Mouse (Mus musculus) MEL (cell line): ENCODE measurements at regions not wholly inside any gene's neighbourhood (a gene's known extent, or its start where the extent isn't known, plus 50 kb on each side); places are given as distances from the start of the nearest gene placed in this dataset.

ENCODE experiments used
- DNase-seq: peaks from one replicate; pipeline ENCODE4 v3.0.0; 2011; ENCODE audit warnings: low read depth, low spot score
- H3K27ac ChIP-seq: 2 replicates; pipeline ENCODE4 v1.5.1; 2012; ENCODE audit warnings: low read depth, mild to moderate bottlenecking, control low read depth, low read length, moderate library complexity; ENCODE audit not compliant: control insufficient read depth
- H3K27me3 ChIP-seq, 2 experiments: fragments of 150-350 bp in 1 of 2; sonication (generic) in 1 of 2; 2 replicates each; pipeline ENCODE4 v1.6.1; 2012; ENCODE audit warnings: low read length in 2 of 2, mild to moderate bottlenecking in 2 of 2, improper control_type of control experiment in 1 of 2, moderate library complexity in 1 of 2; ENCODE audit not compliant: insufficient read depth in 2 of 2, control insufficient read depth in 1 of 2
- H3K36me3 ChIP-seq, 2 experiments: 2 replicates each; pipeline ENCODE4 v1.6.1; 2012 to 2014; ENCODE audit warnings: low read length in 2 of 2, improper control_type of control experiment in 1 of 2, inconsistent platforms in 1 of 2, mild to moderate bottlenecking in 1 of 2; ENCODE audit not compliant: insufficient read depth in 2 of 2, control insufficient read depth in 1 of 2
- H3K4me1 ChIP-seq, 2 experiments: fragments of 150-350 bp in 1 of 2; sonication (generic) in 1 of 2; 2 replicates each; pipeline ENCODE4 v1.6.1; 2012; ENCODE audit warnings: low read length in 2 of 2, improper control_type of control experiment in 1 of 2, mild to moderate bottlenecking in 1 of 2; ENCODE audit not compliant: insufficient read depth in 2 of 2, control insufficient read depth in 1 of 2
- H3K4me3 ChIP-seq, 2 experiments: fragments of 150-350 bp in 1 of 2; sonication (generic) in 1 of 2; 2 replicates each; pipeline ENCODE4 v1.5.1; 2012; ENCODE audit warnings: low read depth in 2 of 2, low read length in 2 of 2, mild to moderate bottlenecking in 2 of 2, moderate library complexity in 2 of 2, control low read depth in 1 of 2, improper control_type of control experiment in 1 of 2; ENCODE audit not compliant: control insufficient read depth in 1 of 2, insufficient read depth in 1 of 2
- H3K79me2 ChIP-seq: 2 replicates; pipeline ENCODE4 v1.6.1; 2012; ENCODE audit warnings: mild to moderate bottlenecking, low read length, moderate library complexity; ENCODE audit not compliant: control insufficient read depth, poor library complexity, insufficient read depth
- H3K9ac ChIP-seq: 2 replicates; pipeline ENCODE4 v1.6.1; 2012; ENCODE audit warnings: low read depth, mild to moderate bottlenecking, control low read depth, low read length, moderate library complexity; ENCODE audit not compliant: control insufficient read depth, poor library complexity, severe bottlenecking
- H3K9me3 ChIP-seq: fragments of 150-350 bp; sonication (generic); replicated peaks from 2 replicates; pipeline ENCODE4 v1.6.1; 2012; ENCODE audit warnings: mild to moderate bottlenecking, low read length, improper control_type of control experiment, moderate library complexity; ENCODE audit not compliant: insufficient read depth
- E2F4 ChIP-seq: IDR thresholded peaks from 2 replicates; pipeline ENCODE4 v1.6.1; 2011; ENCODE audit warnings: low read depth, low read length, improper control_type of control experiment, borderline replicate concordance
- GABPA ChIP-seq: IDR thresholded peaks from 2 replicates; pipeline ENCODE4 v1.6.1; 2012; ENCODE audit warnings: low read depth, mild to moderate bottlenecking, inconsistent platforms, low read length, improper control_type of control experiment, moderate library complexity
- HCFC1 ChIP-seq: IDR thresholded peaks from 2 replicates; pipeline ENCODE4 v1.6.1; 2012; ENCODE audit warnings: low read depth, mild to moderate bottlenecking, inconsistent platforms, low read length, improper control_type of control experiment, moderate library complexity
- JUND ChIP-seq: IDR thresholded peaks from 2 replicates; pipeline ENCODE4 v1.6.1; 2011; ENCODE audit warnings: low read depth, mild to moderate bottlenecking, improper control_type of control experiment, low read length
- KAT2A ChIP-seq: conservative IDR thresholded peaks from 2 replicates; pipeline ENCODE4 v1.6.1; 2012; ENCODE audit warnings: low read depth, low read length, improper control_type of control experiment, inconsistent platforms
- MAZ ChIP-seq: IDR thresholded peaks from 2 replicates; pipeline ENCODE4 v1.6.1; 2012; ENCODE audit warnings: low read depth, mild to moderate bottlenecking, inconsistent platforms, low read length, improper control_type of control experiment
- MEF2A ChIP-seq: IDR thresholded peaks from 2 replicates; pipeline ENCODE4 v1.6.1; 2014; ENCODE audit warnings: low read depth, mild to moderate bottlenecking, inconsistent platforms, low read length, improper control_type of control experiment; ENCODE audit not compliant: poor library complexity, insufficient replicate concordance, severe bottlenecking; ENCODE audit errors: extremely low read depth
- MXI1 ChIP-seq: IDR thresholded peaks from 2 replicates; pipeline ENCODE4 v1.6.1; 2011; ENCODE audit warnings: mild to moderate bottlenecking, low read depth, low read length, improper control_type of control experiment
- MYC ChIP-seq: IDR thresholded peaks from 2 replicates; pipeline ENCODE4 v1.6.1; 2011; ENCODE audit warnings: low read depth, mild to moderate bottlenecking, low read length, improper control_type of control experiment, moderate library complexity
- NRF1 ChIP-seq: IDR thresholded peaks from 2 replicates; pipeline ENCODE4 v1.6.1; 2014; ENCODE audit warnings: low read depth, mild to moderate bottlenecking, inconsistent platforms, low read length, improper control_type of control experiment, moderate library complexity; ENCODE audit not compliant: poor library complexity, insufficient read depth, severe bottlenecking
- POLR2A ChIP-seq, 2 experiments: IDR thresholded peaks; 2 replicates each; pipeline ENCODE4 v1.6.1; 2011 to 2012; ENCODE audit warnings: low read length in 2 of 2, mild to moderate bottlenecking in 2 of 2, control low read depth in 1 of 2, improper control_type of control experiment in 1 of 2, low read depth in 1 of 2, moderate library complexity in 1 of 2; ENCODE audit not compliant: control insufficient read depth in 1 of 2, insufficient read depth in 1 of 2, poor library complexity in 1 of 2
- POLR2AphosphoS5 ChIP-seq: IDR thresholded peaks from 2 replicates; pipeline ENCODE4 v1.6.1; 2012; ENCODE audit warnings: low read depth, borderline replicate concordance, mild to moderate bottlenecking, inconsistent platforms, low read length, moderate library complexity, mixed read lengths
- RCOR1 ChIP-seq: IDR thresholded peaks from 2 replicates; pipeline ENCODE4 v1.6.1; 2012; ENCODE audit warnings: low read depth, mild to moderate bottlenecking, inconsistent platforms, low read length, improper control_type of control experiment
- TCF12 ChIP-seq: IDR thresholded peaks from 2 replicates; pipeline ENCODE4 v1.6.1; 2014; ENCODE audit warnings: low read depth, mild to moderate bottlenecking, inconsistent platforms, low read length, improper control_type of control experiment, moderate library complexity
- USF2 ChIP-seq, 2 experiments: IDR thresholded peaks; 2 replicates each; pipeline ENCODE4 v1.6.1; 2011 to 2012; ENCODE audit warnings: improper control_type of control experiment in 2 of 2, low read length in 2 of 2, borderline replicate concordance in 1 of 2, inconsistent platforms in 1 of 2, low read depth in 1 of 2, mild to moderate bottlenecking in 1 of 2; ENCODE audit not compliant: insufficient read depth in 1 of 2
- ZKSCAN1 ChIP-seq: IDR thresholded peaks from 2 replicates; pipeline ENCODE4 v1.6.1; 2012; ENCODE audit warnings: low read depth, mild to moderate bottlenecking, inconsistent platforms, low read length, improper control_type of control experiment, moderate library complexity

GRCm38 (mm10) chr2:48734521-48734920 is 79.4 kb upstream of the Acvr2a start:
- Histone ChIP-seq H3K27me3 (no peaks in the 10 kb centered on the region), H3K9ac (no peak overlapping the region), H3K4me1 (no peaks in the 10 kb centered on the region), H3K9me3 (no peaks in the 10 kb centered on the region), H3K27ac (no peak overlapping the region), H3K36me3 (no peaks in the 10 kb centered on the region), H3K4me3 (no peak overlapping the region), H3K79me2 (no peaks in the 10 kb centered on the region)
- TF ChIP-seq MEF2A (no peak), NRF1 (no peak), MXI1 (no peak), MYC (no peak)
- DNase-seq = no peak

- Histone ChIP-seq H3K4me1 (no peaks in the 10 kb centered on the region), H3K27me3 (no peaks in the 10 kb centered on the region), H3K4me3 (no peak overlapping the region), H3K9me3 (no peaks in the 10 kb centered on the region), H3K9ac (no peak overlapping the region), H3K79me2 (no peaks in the 10 kb centered on the region)
- no peak for DNase-seq
- TF ChIP-seq ZKSCAN1 (no peak), HCFC1 (no peak), JUND (no peak), USF2 (IDR thresholded peaks at IDR 0.05; ENCODE audit: borderline replicate concordance in 1 of 2, insufficient read depth in 1 of 2, low read depth in 1 of 2, low read length in 2 of 2) (no peak), TCF12 (no peak), POLR2A (IDR thresholded peaks at IDR 0.05; ENCODE audit: control insufficient read depth in 1 of 2, insufficient read depth in 1 of 2, low read depth in 1 of 2, low read length in 2 of 2, poor library complexity in 1 of 2) (no peak), GABPA (no peak), RCOR1 (no peak), MAZ (no peak), POLR2AphosphoS5 (no peak), E2F4 (no peak), KAT2A (no peak)
- TF ChIP-seq, all 39 proteins: peak for 0
- Histone ChIP-seq H3K27ac (no peak overlapping the region), H3K36me3 (no peaks in the 10 kb centered on the region)
Measured at GRCm38 (mm10) chr2:48736312-48736711, 77.6 kb upstream of the Acvr2a start.
